Mouse (Mus musculus) gastrocnemius, postnatal 4 days (tissue): Measurements from ENCODE around the gene Tex46. TPM values are rescaled to one million over a fixed set of nuclear protein-coding genes. Genes with fewer than 3 reads are reported as not detected.

Experiments used
- DNase-seq, 2 experiments: peaks; one replicate each; pipeline ENCODE4 v3.0.0; 2021 to 2022; ENCODE audit warnings: low spot score in 2 of 2, mixed read lengths in 2 of 2
- total RNA-seq, 2 experiments: library from RNA; stranded (reverse); gene quantifications; 2 replicates each; pipeline ENCODE4 v1.2.3; 2021

The Tex46 gene
- total RNA-seq, 2 experiments from 2014 or later = not detected

- no peak for DNase-seq
Observed at GRCm38 (mm10) chr4:136631237-136631994, 21.2 kb downstream of the Tex46 start.

- no peak for DNase-seq
Observed at GRCm38 (mm10) chr4:136635995-136636394, 25.8 kb downstream of the Tex46 start.

GRCm38 (mm10) chr4:136636511-136636910 lies 26.3 kb downstream of the Tex46 start:
- DNase-seq = no peak

- DNase-seq = no peak
Observed at GRCm38 (mm10) chr4:136636983-136637562, 26.8 kb downstream of the Tex46 start.

GRCm38 (mm10) chr4:136637563-136638229 lies 27.5 kb downstream of the Tex46 start:
- DNase-seq = peak in 1 of 2 experiments; percentile 36

- DNase-seq = no peak
Observed at GRCm38 (mm10) chr4:136638230-136638750, 28.1 kb downstream of the Tex46 start.

GRCm38 (mm10) chr4:136638890-136639289 lies 28.7 kb downstream of the Tex46 start:
- DNase-seq = no peak

- peak; percentile 66 to 77 for DNase-seq
Observed at GRCm38 (mm10) chr4:136648922-136649479, 38.8 kb downstream of the Tex46 start.

- no peak for DNase-seq
Observed at GRCm38 (mm10) chr4:136649480-136650196, 39.4 kb downstream of the Tex46 start.

- DNase-seq = no peak
Observed at GRCm38 (mm10) chr4:136650261-136650660, 40.0 kb downstream of the Tex46 start.

GRCm38 (mm10) chr4:136651357-136651811 lies 41.1 kb downstream of the Tex46 start:
- DNase-seq = peak in 1 of 2 experiments; percentile 30

GRCm38 (mm10) chr4:136651882-136652527 lies 41.8 kb downstream of the Tex46 start:
- DNase-seq = no peak

GRCm38 (mm10) chr4:136652528-136652910 lies 42.3 kb downstream of the Tex46 start:
- no peak for DNase-seq

GRCm38 (mm10) chr4:136653019-136653418 lies 42.8 kb downstream of the Tex46 start:
- no peak for DNase-seq

GRCm38 (mm10) chr4:136653692-136654234 lies 43.5 kb downstream of the Tex46 start:
- no peak for DNase-seq

- DNase-seq = no peak
Observed at GRCm38 (mm10) chr4:136657914-136658313, 47.7 kb downstream of the Tex46 start.
